Mouse (Mus musculus): ENCODE measurements around the gene Gm14408. TPM values are rescaled to one million over a fixed set of nuclear protein-coding genes. Genes with fewer than 3 reads are reported as not detected.

Gm14408 gene
- polyA plus RNA-seq (2012; rRNA removed; ENCODE audit: low replicate concordance): not detected in 2 replicates

DNA sequence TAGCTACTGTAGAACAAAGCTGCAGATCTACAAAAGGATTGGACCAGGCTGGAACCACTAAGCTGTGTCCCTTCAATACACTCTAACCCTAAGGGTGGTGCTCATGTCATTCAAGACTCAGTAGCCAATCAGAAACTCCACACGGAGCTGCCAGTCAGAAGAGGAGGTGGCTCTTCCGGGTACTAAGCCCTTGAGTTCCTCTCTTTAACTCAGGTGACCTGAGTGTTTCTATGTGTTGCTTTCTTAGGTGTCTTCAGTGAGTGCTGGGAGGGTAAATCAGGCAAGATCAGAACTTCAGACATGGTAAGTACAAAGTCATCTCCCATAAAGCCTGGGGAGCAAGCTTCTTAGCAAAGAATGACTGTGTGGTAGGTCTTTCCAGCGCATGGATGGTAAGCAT is at the start of gene Gm14408:
Gene Gm14408, plus strand, starts transcription at position 301 of the 400 bp plus-strand sequence.

DNA sequence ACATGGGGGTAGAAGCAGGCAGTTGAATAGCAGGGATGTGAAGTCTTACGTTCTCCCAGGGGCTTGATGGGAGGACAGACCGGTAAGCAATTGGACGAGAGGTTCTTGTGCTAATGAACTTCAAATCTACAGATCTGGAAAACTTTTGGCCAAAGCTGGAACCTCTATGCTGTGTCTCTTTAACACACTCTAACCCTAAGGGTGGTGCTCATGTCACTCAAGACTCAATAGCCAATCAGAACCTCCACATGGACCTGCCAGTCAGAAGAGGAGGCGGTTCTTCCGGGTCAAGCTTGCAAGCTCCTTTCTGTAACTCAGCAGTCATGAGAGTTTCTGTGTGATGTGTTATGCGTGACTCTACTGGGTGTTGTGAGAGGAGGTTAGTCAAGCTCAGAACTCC is 32.6 kb upstream of the Gm14408 start, which contains the start of gene Gm14295:
Gene Gm14295, plus strand, starts transcription at position 301 of the 400 bp plus-strand sequence.

Other genes starting within 250 kb of the Gm14408 start
- 1.9 and 5.3 TPM in 2 replicates for gene Gm14308, start 194.8 kb upstream of the Gm14408 start, polyA plus RNA-seq (2012; rRNA removed; ENCODE audit: low replicate concordance)
- 0.45 and 2.4 TPM in 2 replicates for gene Zfp973, start 160.6 kb upstream of the Gm14408 start, polyA plus RNA-seq (2012; rRNA removed; ENCODE audit: low replicate concordance)
- 0.99 and 5.5 TPM in 2 replicates for gene Gm14305, start 122.8 kb upstream of the Gm14408 start, polyA plus RNA-seq (2012; rRNA removed; ENCODE audit: low replicate concordance)
- 1.5 and 5.6 TPM in 2 replicates for gene Gm14295, start 32.5 kb upstream of the Gm14408 start, polyA plus RNA-seq (2012; rRNA removed; ENCODE audit: low replicate concordance)
- gene Gm14296, start 96.7 kb downstream of the Gm14408 start, polyA plus RNA-seq (2012; rRNA removed; ENCODE audit: low replicate concordance): 0.59 and 2.0 TPM in 2 replicates
- 0.81 and 1.8 TPM in 2 replicates for gene Gm14419, start 169.8 kb downstream of the Gm14408 start, polyA plus RNA-seq (2012; rRNA removed; ENCODE audit: low replicate concordance)
- not detected in 2 replicates for gene Gm14401, start 243.2 kb downstream of the Gm14408 start, polyA plus RNA-seq (2012; rRNA removed; ENCODE audit: low replicate concordance)

Measured in mammary gland, adult 2 months (tissue).